Mouse (Mus musculus) cerebellum, postnatal 4 days (tissue): Measurements from ENCODE around the gene Tgif2.
A peak's percentile ranks its signal among the peaks of the same experiment; 100 is the strongest.
"Not testable (repeated sequence)": the region's sequence is repeated elsewhere in the genome, so short reads cannot be mapped to it uniquely, and the experiment has no call there.

ENCODE experiments used
- DNase-seq, 2 experiments: peaks; one replicate each; pipeline ENCODE4 v3.0.0; 2022; ENCODE audit warnings: low spot score in 2 of 2, mixed read lengths in 1 of 2

Gene Tgif2

GRCm38 (mm10) chr2:156839319-156840191, at the start of gene Tgif2:
TSS of gene Tgif2 (plus strand) at chr2:156840007.
- DNase-seq: peak in 1 of 2 experiments; percentile 76

GRCm38 (mm10) chr2:156798516-156798915, 41.3 kb upstream of the Tgif2 start:
- DNase-seq: no peak

- no peak for DNase-seq
Observed at GRCm38 (mm10) chr2:156801045-156801444, 38.8 kb upstream of the Tgif2 start.

GRCm38 (mm10) chr2:156802116-156802515, 37.7 kb upstream of the Tgif2 start:
- not testable (repeated sequence) for DNase-seq

- DNase-seq: no peak
Observed at GRCm38 (mm10) chr2:156803698-156804372, 36.0 kb upstream of the Tgif2 start.

- DNase-seq: no peak
Observed at GRCm38 (mm10) chr2:156804589-156804988, 35.2 kb upstream of the Tgif2 start.

- DNase-seq: no peak
Observed at GRCm38 (mm10) chr2:156806886-156807285, 32.9 kb upstream of the Tgif2 start.

GRCm38 (mm10) chr2:156809579-156809978, 30.2 kb upstream of the Tgif2 start:
- DNase-seq: peak; percentile 60 to 81

GRCm38 (mm10) chr2:156810716-156811115, 29.1 kb upstream of the Tgif2 start:
- DNase-seq: no peak

- no peak for DNase-seq
Observed at GRCm38 (mm10) chr2:156811556-156811955, 28.3 kb upstream of the Tgif2 start.

GRCm38 (mm10) chr2:156814344-156814801, 25.4 kb upstream of the Tgif2 start:
- DNase-seq: no peak

- no peak for DNase-seq
Observed at GRCm38 (mm10) chr2:156814893-156815292, 24.9 kb upstream of the Tgif2 start.

GRCm38 (mm10) chr2:156815412-156815811, 24.4 kb upstream of the Tgif2 start:
- DNase-seq: no peak

GRCm38 (mm10) chr2:156816116-156816515, 23.7 kb upstream of the Tgif2 start:
- DNase-seq: no peak

- not testable (repeated sequence) for DNase-seq
Observed at GRCm38 (mm10) chr2:156825128-156825527, 14.7 kb upstream of the Tgif2 start.

- DNase-seq: no peak
Observed at GRCm38 (mm10) chr2:156834336-156834735, 5.5 kb upstream of the Tgif2 start.

GRCm38 (mm10) chr2:156838839-156839238, 968 bp upstream of the Tgif2 start:
- DNase-seq: no peak

- DNase-seq: peak in 1 of 2 experiments; percentile 45
Observed at GRCm38 (mm10) chr2:156840301-156841027, 657 bp downstream of the Tgif2 start.

- DNase-seq: peak in 1 of 2 experiments; percentile 44
Observed at GRCm38 (mm10) chr2:156841028-156841840, 1.4 kb downstream of the Tgif2 start.

- DNase-seq: peak in 1 of 2 experiments; percentile 42
Observed at GRCm38 (mm10) chr2:156841841-156842706, 2.3 kb downstream of the Tgif2 start.
